Mouse (Mus musculus) neutrophil, adult 59 days (primary cell): Measurements from ENCODE around the gene Ddx60. TPM values are rescaled to one million over a fixed set of nuclear protein-coding genes. Genes with fewer than 3 reads are reported as not detected.

ENCODE experiments used
- total RNA-seq, 2 experiments: library from RNA; stranded (reverse); gene quantifications; 1 replicate in 1 of 2; 2 replicates in 1 of 2; pipeline ENCODE4 v1.2.4; 2023

The Ddx60 gene
- 10 to 100 TPM; 27.8 to 39.5 TPM for total RNA-seq

GRCm38 (mm10) chr8:61927777-61928494 is at the start of gene Ddx60:
Ddx60 (plus strand) TSS chr8:61928087.

GRCm38 (mm10) chr8:61902521-61902920 is 25.4 kb upstream of the Ddx60 start, which contains the start of gene Palld:
Palld (minus strand) TSS chr8:61902690.

Other genes starting within 250 kb of the Ddx60 start
- under 1 TPM; 0.66 to 0.87 TPM for gene Palld, start 25.4 kb upstream of the Ddx60 start, total RNA-seq
- not detected for gene Anxa10, start 195.1 kb downstream of the Ddx60 start, total RNA-seq